In the genomic region with DNA sequence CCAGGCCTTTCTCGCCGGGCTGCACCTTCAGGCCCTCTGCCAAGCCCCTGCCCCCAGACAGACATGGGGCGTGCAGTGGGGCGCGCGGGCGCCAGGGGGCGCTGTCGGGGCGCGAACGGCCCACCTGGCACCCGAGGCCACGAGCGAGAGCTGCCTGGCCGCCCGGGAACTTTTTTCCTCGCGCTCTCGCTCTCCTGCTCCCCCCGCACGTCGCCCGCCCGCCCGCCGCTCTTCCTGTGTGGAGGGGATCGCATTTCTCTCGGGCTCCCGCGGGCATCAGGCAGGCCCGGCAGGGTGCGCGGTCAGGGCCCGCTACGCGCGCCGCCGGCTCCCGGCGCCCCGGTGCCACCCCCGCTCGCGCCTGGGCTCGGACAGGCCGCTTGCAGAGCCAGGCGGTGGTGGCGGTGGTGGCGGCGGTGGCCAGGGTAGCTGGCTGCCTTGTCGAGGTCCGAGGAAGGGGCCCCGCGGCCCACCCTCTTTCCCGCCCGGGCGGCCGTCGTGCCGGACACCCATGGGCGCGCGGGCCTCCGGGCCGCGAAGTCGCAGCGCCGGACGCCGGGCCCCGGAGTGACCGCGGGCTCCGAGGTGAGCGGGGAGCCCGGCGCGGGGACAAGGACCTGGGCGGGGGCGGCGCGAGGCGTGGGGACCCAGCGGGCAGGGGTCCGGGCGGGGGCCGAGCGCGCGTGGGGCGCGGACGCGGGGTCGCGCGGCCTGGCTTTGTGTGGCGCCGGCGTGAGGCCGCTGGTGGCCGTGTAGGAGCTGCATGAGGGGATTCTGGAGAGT, we compare ENCODE assay signal across 1 mouse cellular context.
TF ChIP-seq lines count a peak whose summit lies in the region.

A gene (plus strand): TSS at position 204 of the 783 bp plus-strand sequence.

TF ChIP-seq in CH12.LX, 34 proteins besides CTCF, POLR2A, EP300 and RAD21 (continued from another document):
- TF ChIP-seq CHD1 (IDR thresholded peaks at IDR 0.05; ENCODE audit: low read depth, low read length): no peak
- TF ChIP-seq BHLHE40 (IDR thresholded peaks at IDR 0.05; ENCODE audit: low read depth, low read length): peak; percentile 55; the same call in 1 of the 2 replicates
- peak; percentile 92 for TF ChIP-seq SMC3 (IDR thresholded peaks at IDR 0.05; ENCODE audit: low read depth, low read length)
- TF ChIP-seq SIN3A (IDR thresholded peaks at IDR 0.05; ENCODE audit: low read length): peak; percentile 55; the same call in 1 of the 2 replicates
- peak; percentile 49; the same call in 1 of the 2 replicates for TF ChIP-seq ZC3H11A (IDR thresholded peaks at IDR 0.05; ENCODE audit: low read depth, low read length)
- TF ChIP-seq POLR2AphosphoS2 (IDR thresholded peaks at IDR 0.05; ENCODE audit: low read depth, low read length): no peak
- no peak for TF ChIP-seq TBP (conservative IDR thresholded peaks at IDR 0.05; ENCODE audit: low read depth, low read length)
- no peak for TF ChIP-seq KAT2A (IDR thresholded peaks at IDR 0.05; ENCODE audit: insufficient replicate concordance, low read length)
- TF ChIP-seq MEF2A (IDR thresholded peaks at IDR 0.05; ENCODE audit: borderline replicate concordance, low read depth, low read length): peak; percentile 56
- peak; percentile 46 for TF ChIP-seq HCFC1 (IDR thresholded peaks at IDR 0.05; ENCODE audit: low read depth, low read length)
- no peak for TF ChIP-seq ZKSCAN1 (IDR thresholded peaks at IDR 0.05; ENCODE audit: borderline replicate concordance, low read depth, low read length)
- no peak for TF ChIP-seq USF2 (conservative IDR thresholded peaks at IDR 0.05; ENCODE audit: low read depth, low read length)
